Mouse (Mus musculus) thymus, adult 2 months (tissue): Measurements from ENCODE around the gene Tmem185a.

Experiments used
- CTCF ChIP-seq: fragments of 200-500 bp; IDR thresholded peaks from 2 replicates; pipeline ENCODE4 v1.5.1; 2012; ENCODE audit warnings: mild to moderate bottlenecking, control low read depth, low read length, moderate library complexity, borderline replicate concordance; ENCODE audit not compliant: control insufficient read depth, poor library complexity, insufficient read depth; ENCODE audit errors: extremely low read depth
- POLR2A ChIP-seq: fragments of 200-500 bp; IDR thresholded peaks from 2 replicates; pipeline ENCODE4 v1.6.1; 2012; ENCODE audit warnings: mild to moderate bottlenecking, low read length, control low read depth, moderate library complexity; ENCODE audit not compliant: control insufficient read depth, poor library complexity, insufficient read depth; ENCODE audit errors: extremely low read depth

DNA sequence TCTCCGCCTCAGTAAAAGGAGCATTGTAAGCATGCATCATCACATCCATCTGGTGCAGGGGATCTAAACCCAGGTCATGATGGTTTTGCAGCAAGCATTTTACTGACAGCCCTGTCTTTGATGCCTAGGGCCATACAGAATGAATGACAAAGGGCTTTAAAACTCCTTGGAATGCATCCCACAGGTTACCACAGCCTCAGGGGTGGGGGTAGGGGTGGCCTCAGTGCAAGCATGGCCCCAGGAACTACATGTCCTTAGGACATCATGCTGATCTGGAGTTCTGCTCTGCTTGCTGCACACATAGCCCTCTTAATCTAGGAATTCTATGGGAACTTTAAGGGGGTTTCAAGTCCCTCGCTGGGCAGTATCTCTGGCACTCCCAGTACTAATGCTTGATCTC is 5.2 kb upstream of the Tmem185a start:
- TF ChIP-seq CTCF: no peak
- no peak for TF ChIP-seq POLR2A
